Mouse (Mus musculus) frontal cortex, postnatal 10 days (tissue): Measurements from ENCODE around the gene Prss35.

ENCODE experiments used
- DNase-seq, 2 experiments: peaks; one replicate each; pipeline ENCODE4 v3.0.0; 2022; ENCODE audit warnings: low spot score in 2 of 2, mixed read lengths in 1 of 2

Gene Prss35

GRCm38 (mm10) chr9:86729811-86730210 is 13.6 kb upstream of the Prss35 start:
- DNase-seq = no peak

DNA sequence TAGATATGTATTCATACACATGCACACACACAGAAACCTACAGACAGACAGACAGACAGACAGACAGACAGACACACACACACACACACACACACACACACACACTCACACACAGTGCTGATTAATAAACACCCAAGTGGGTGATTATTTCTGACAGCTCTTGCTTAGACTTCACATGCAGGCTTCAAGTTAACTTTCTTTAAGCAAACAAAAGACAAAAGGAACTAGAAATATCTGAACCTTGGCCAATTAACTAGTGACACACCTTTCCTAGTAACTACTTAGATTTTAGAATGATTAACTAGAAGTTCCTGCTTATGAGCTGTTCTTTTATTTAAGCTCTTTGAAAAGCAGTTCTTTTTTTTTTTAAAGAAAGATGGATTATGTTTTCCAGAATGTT is 9.1 kb upstream of the Prss35 start:
- no peak for DNase-seq

GRCm38 (mm10) chr9:86734795-86735194 is 8.7 kb upstream of the Prss35 start:
- DNase-seq = no peak

DNA sequence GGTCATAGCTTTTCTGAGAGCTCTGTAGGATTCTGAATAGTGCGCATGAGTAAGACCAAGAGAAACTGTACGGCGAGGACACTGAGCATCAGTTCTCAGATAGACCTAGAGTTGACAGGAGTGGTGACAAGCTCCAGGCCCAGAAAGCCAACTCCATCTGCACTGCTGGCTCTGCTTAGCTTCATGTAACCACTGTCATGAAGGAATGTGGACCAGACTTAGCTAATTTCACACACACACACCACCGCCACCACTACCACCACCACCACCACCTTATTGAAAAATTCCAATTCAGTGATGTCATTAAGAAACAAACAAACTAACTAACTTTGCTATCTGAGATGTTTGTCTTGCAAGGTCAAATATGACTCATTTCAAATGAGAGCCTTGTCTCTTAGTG is 6.5 kb upstream of the Prss35 start:
- no peak for DNase-seq

GRCm38 (mm10) chr9:86738067-86738466 is 5.4 kb upstream of the Prss35 start:
- DNase-seq = no peak

DNA sequence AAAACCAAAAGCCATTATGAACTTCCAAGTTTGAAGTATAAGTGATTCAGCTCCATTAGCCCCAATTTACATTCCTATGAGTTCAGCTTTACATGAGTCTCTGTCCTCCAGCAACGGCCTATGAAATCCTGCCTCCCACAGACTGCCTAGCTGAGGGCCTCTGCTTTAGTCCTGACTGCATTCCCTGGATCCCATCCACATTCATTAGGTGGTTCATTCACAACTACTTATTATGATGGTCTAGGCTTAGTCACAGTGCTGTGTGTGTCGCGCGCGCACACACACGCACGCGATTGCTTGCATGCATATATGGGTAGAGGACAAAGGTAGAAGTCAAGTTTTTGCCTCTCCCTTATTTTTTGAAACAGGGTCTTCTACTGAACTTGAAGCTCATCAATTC is 4.6 kb upstream of the Prss35 start:
- DNase-seq = no peak

DNA sequence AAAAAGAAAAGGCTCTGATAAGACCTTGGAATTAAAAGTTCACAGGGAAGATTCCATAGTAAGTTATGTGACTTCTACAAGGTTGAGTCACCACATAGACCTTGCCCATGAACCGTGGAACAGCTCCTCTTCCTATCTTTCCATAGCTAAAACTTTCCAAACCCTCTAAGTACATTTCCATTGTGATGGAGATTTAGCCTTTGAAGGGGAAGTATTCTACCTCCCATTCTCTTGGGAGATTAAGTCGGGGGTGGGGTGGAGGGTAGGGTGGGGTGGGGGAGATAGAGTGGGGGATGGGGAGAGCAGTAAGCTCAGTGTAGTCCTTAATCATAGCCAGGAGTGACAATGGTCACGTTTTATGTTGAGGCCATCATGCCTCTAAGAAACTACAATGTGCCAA is 3.5 kb upstream of the Prss35 start:
- DNase-seq = no peak

DNA sequence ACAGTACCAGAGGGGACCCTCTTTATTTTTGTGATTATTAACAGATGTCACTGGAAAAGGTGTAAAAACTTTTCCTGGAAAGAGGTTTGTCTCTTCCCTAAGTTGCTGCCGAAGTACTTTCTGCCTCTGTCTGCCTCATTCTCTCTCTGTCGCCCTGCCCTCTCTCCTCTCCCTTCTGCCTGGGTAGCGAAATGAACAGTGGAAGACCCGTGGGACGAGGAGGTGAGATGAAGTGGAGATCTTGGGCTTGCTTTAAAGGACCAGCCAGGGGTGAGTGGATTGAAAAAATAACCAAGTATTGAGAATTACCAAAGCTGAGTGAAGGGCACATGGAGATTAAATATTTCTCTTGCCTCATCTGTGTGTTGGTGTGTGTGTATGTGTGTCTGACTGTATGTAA is 592 bp downstream of the Prss35 start:
- DNase-seq = no peak

DNA sequence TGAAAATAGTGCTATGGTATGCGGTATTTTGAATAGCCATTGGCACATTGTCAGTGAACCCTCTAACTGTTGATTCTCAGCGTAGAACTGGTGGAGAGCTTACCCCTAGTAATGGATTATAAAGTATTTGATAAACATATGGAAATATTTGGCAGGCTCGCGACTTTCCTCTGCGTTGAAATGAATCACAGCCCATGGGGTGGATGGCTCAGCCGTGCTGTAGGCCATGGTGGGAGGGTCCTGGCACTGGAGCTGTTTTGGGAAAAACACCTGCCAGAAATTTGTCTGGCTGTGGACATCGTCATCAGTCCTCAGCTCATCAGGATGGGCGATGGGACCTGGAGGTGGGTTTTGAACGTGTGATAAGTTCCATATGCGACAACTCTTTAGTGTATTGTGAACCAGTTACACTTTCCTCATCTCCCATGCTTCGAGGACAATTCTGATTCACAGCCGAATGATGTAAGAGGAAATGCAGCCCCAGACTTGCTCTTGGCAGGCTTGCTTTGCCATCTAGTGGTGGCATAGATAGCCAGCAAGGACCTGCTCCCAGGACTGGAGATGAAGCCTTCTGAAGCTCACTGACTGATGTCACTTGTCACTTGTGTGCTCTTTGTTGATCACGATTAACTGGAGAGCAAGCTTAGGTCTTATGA is 2.6 kb downstream of the Prss35 start:
- peak; percentile 56 to 69 for DNase-seq

DNA sequence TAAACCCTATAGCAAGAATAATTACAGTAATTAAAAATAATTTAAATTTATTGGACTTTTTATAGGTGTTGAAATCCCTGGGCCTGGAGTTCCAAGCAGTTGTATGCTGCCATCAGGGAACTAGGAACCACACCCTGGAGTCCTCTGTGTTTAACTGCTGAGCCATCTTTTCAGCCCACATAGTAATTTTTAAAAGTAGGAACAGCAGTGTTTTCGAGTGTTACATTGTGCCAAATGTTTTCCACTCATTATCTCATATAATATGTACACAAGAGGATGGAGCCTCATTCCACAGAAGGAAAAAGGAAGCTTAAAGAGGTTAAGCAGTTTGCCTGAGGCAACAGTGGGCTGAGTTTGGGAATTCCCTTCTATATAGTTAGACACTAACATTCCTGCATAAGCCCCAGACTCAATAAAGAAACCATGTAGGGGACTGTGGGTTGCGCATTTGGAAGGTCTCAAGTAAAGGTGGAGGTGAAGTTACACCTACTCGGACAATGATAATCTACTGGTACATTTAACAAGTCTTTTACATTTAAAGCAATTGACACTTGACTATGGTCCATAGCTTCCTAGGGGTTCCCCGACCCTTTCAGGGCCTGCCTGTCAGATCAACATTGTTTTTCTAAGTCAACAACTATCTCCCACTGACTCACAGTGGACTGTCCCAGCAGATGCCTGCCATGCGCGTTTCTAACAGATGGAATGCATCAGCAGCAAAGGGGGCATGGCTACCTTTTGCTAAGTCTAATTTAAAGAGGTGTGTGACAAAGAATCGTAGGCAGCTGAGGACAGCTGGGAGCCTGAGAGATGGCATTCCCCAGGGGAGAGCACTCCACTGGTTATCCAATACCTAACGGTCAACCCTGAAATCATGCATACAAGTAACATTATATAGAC is 19.3 kb downstream of the Prss35 start:
- no peak for DNase-seq

GRCm38 (mm10) chr9:86764002-86764401 is 20.6 kb downstream of the Prss35 start:
- DNase-seq = no peak

DNA sequence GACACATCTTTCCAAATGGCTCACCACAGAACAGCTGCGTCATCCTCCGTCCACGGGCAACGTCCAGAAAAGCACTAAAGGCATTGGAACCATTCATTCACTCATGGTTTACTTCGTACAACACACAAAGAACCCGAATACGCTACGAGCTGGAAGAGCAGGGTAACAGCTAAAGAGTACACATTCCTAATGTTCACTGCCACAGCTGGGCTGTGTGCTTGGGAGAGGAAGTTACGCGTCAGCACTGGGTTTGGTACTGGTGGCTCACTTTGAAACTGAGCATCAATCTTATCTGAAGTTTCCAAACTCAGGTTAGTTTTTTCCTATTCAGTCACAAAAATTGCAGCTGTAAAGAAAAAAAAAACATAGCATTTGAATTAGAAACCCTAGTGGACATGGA is 23.5 kb downstream of the Prss35 start:
- DNase-seq = no peak

DNA sequence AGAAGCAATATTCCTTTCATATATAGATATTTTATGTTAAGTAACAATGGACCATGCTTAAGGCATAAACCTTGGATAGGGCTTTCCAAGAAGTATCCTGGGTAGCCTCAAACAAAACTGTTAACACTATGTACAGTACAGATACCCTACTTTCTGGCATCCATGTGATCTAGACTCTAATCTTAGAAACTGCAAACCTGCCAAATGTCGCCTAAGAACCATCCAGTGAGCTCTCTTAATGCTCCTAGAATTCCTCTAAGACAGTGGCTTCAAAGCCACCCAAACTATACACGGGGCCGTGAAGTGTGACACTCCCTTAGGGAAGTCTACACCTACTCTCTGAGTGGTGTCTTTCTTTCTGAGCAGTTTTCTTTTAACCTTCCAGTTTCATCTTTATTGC is 29.4 kb downstream of the Prss35 start:
- DNase-seq = no peak

DNA sequence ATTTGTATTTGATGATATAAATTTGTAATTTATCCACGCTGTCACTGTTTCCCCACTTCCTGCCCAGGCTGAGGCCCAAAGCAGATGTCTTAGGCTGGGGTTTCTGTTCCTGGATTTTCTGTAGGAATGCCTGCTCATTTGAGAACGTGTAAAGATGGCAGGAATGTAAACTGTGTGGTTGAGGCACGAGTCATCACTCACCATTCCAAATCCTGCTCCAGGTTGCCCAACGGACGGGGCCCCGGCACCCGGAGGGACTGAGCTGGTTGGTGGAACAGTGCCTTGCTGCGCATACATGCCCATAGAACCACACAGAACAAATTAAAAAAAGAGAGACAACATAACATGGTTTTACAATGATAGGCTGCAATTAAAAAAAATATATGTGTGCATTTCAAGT is 30.5 kb downstream of the Prss35 start:
- no peak for DNase-seq

GRCm38 (mm10) chr9:86775374-86775773 is 31.9 kb downstream of the Prss35 start:
- no peak for DNase-seq

DNA sequence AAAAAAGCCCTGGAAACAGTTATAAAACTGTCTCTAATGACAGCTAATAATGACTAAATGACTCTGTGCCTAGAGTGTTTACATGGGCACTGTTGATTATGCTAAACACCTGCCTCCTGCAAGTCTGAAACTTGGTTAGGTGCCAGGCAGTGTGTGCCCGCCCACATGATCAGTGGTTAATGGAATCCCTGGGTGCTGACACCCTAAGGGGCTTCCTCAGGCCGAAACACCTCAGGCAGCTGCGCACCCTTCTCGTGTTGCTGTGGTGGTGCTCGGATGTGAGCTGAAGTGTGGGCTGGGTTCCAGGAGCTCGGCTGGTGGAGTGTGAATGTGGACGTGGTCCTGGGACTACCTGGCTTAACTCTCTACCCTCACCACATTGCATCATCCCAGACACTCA is 33.9 kb downstream of the Prss35 start:
- DNase-seq = no peak

DNA sequence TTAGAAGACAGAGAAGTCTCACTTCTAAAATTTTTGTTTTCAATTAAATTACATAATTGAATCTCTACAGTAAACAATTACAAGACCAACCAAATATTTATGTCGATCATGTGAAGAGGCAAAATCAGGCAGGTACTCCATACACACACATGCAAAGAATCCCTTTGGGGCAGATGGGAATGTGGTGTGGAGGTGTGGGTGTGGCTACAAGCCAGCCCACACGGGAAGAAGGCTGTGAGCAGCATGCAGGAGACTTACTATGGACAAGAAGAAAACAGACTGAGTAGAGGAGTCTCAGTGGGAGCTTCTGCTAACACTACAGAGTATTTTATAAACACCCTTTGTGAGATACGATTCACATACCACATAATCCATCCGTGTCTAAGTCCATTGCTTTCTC is 34.8 kb downstream of the Prss35 start:
- DNase-seq = no peak

- DNase-seq = no peak
These were observed 38.0 kb downstream of the Prss35 start for GRCm38 (mm10) chr9:86781426-86781825.

DNA sequence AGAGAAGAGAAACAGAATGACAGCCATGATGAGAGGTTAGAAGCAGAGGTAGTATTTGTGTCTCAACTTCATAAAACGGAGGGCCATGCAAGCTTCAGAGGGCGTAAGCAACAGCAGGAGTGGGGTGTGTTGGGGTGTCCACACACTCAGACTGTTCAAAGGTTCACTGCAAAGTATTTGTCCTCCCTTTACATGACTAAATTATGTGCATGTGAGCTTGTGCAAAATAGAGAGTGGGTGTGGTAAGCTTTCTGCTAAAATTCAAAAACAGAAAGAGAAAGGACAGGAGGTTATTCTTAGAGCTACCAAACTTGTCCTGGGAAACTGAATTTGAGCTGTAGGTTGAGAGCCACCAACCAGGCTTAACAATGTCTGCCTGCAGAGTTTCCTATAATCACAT is 39.4 kb downstream of the Prss35 start:
- no peak for DNase-seq

DNA sequence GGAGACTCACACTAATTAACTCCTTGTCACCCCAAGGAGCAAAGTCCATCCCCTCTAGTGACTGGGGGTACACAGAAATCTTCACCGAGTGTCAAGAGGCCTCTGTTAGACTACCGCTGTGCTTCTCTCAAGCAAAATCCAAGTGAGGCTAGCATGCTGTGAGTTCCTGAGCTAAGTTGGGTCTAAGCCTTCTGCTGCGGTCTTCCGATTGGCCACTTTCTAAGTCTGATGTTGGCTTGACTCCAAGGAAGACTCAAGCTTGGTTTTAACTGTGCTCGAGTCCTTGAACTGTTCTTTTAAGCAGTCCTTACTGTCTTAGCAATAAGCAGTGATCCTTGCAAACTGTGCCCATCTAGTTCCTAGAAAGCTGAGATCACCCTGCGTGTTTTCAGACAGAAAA is 45.7 kb downstream of the Prss35 start:
- no peak for DNase-seq

- DNase-seq = no peak
These were observed 48.5 kb downstream of the Prss35 start for GRCm38 (mm10) chr9:86791927-86792326.

DNA sequence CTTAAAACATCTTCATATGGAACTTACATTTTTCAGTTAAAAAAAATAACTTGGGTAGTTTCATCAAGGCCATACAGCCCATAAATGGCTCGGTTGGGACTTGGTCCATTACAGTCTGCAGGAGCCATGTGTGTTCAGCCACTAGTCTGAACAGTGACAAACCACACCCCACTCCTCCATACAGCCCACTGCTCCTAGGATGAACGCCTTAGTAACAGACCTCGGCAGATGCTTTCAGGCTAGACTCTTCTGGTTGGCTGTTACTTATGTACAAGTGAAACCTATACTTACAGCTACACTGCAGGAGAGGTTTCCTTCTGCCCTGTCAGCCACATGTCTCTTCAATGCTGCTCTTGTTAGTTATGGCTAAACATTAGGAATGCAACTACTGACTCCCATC is 51.8 kb downstream of the Prss35 start:
- DNase-seq = no peak

DNA sequence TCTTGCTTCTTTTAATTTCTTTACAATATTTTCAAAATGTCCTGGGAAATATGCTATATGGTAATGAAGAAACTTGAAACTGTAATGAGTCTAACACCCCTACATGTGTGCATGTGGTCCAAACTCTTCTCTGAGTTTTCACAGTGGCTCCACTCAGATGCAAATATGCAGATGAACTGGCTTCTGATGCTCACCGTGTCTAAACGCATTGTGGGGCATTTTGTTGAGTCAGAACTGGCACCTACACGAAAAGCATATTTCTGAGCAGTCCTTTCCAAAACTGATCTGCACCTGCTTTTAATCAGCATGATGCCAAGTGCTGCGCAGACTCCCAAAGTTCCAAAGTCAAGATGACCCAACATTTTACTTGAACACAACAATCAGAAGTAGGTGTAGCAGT is 54.1 kb downstream of the Prss35 start:
- DNase-seq = no peak
